ENCODE assay signal across 10 mouse cellular contexts in genomic region chr1:57213428-57213874, GRCm38 (mm10).
A peak's percentile ranks its signal among the peaks of the same experiment; 100 is the strongest.
DNase-seq lines count a peak whose midpoint lies in the region; ATAC-seq and TF ChIP-seq lines count a peak whose summit lies in the region.
"Had no signal": no experiment of that assay in that cellular context is flagged by ENCODE, and none has a peak within 500 bp of the region (broad histone marks: within the 10 kb centered on the region; RNA-seq: fewer than 3 reads in every experiment).

No protein-coding gene starts in this region.

- no peak for TF ChIP-seq CTCF in lung, embryonic 14.5 days (IDR thresholded peaks at IDR 0.05; ENCODE audit: low read depth)
- TF ChIP-seq CTCF in forebrain, postnatal 0 days (IDR thresholded peaks at IDR 0.05; ENCODE audit: low read depth): no peak
- TF ChIP-seq CTCF in midbrain, postnatal 0 days (IDR thresholded peaks at IDR 0.05): no peak

- peak overlapping the region; percentile 46 for H3K4me2 ChIP-seq in lung, embryonic 14.5 days
- H3K4me2 ChIP-seq in forebrain, postnatal 0 days (ENCODE audit: low read depth): peak overlapping the region; percentile 48
- peak overlapping the region; percentile 39 for H3K4me2 ChIP-seq in midbrain, postnatal 0 days (ENCODE audit: low read depth, low read length, poor library complexity, severe bottlenecking)

- H3K9me3 ChIP-seq in heart, embryonic 10.5 days: no peaks in the 10 kb centered on the region
- H3K9me3 ChIP-seq in lung, embryonic 14.5 days (ENCODE audit: low read depth, low read length): no peaks in the 10 kb centered on the region
- H3K9me3 ChIP-seq in forebrain, postnatal 0 days (ENCODE audit: low read length): no peaks in the 10 kb centered on the region
- H3K9me3 ChIP-seq in midbrain, postnatal 0 days (ENCODE audit: low read length): no peaks in the 10 kb centered on the region

- ATAC-seq in lung, embryonic 14.5 days (ENCODE audit: insufficient read depth): peak; percentile 89
- peak; percentile 61 for ATAC-seq in forebrain, postnatal 0 days
- ATAC-seq in midbrain, postnatal 0 days (ENCODE audit: low FRiP score): peak; percentile 43; the same call in 1 of the 2 replicates

- H3K36me3 ChIP-seq in heart, embryonic 10.5 days: no peaks in the 10 kb centered on the region
- H3K36me3 ChIP-seq in lung, embryonic 14.5 days (ENCODE audit: insufficient read depth): no peaks in the 10 kb centered on the region
- H3K36me3 ChIP-seq in forebrain, postnatal 0 days (ENCODE audit: insufficient read depth): no peaks in the 10 kb centered on the region
- no peaks in the 10 kb centered on the region for H3K36me3 ChIP-seq in midbrain, postnatal 0 days (ENCODE audit: insufficient read depth, low read length)

- DNase-seq in heart, embryonic 10.5 days (ENCODE audit: low spot score): peak; percentile 70
- DNase-seq in heart, adult 9 months (ENCODE audit: low spot score in 2 of 2): no peak
- peak; percentile 90 for DNase-seq in lung, embryonic 14.5 days
- no peak for DNase-seq in lung, postnatal 25 days (ENCODE audit: low spot score)
- DNase-seq in forebrain, postnatal 0 days: peak; percentile 71
- peak; percentile 47 for DNase-seq in midbrain, postnatal 0 days (ENCODE audit: low spot score)
- DNase-seq in frontal cortex, postnatal 10 days (ENCODE audit: low spot score in 2 of 2): no peak
- DNase-seq in ovary, adult 18-20 months (ENCODE audit: low spot score): no peak
- DNase-seq: lung, postnatal 14 days; thymus, postnatal 4 days had no signal

- no peak overlapping the region for H3K27ac ChIP-seq in heart, embryonic 10.5 days
- no peak overlapping the region; the same call in 1 of the 2 replicates for H3K27ac ChIP-seq in lung, embryonic 14.5 days (ENCODE audit: low read depth)
- peak overlapping the region; percentile 57 for H3K27ac ChIP-seq in forebrain, postnatal 0 days (ENCODE audit: low read depth, low read length)
- H3K27ac ChIP-seq in midbrain, postnatal 0 days (ENCODE audit: low read depth, low read length): no peak overlapping the region

- H3K9ac ChIP-seq in lung, embryonic 14.5 days: no peak overlapping the region
- H3K9ac ChIP-seq in forebrain, postnatal 0 days: peak overlapping the region; percentile 11; the same call in 1 of the 2 replicates
- 0 out of 2 replicates have a peak overlapping the region, but pooled peaks have one; percentile 20 for H3K9ac ChIP-seq in midbrain, postnatal 0 days (replicated peaks; ENCODE audit: low read length, poor library complexity, severe bottlenecking)

- H3K4me1 ChIP-seq in heart, embryonic 10.5 days: peaks cover 9% of the 10 kb centered on the region
- H3K4me1 ChIP-seq in lung, embryonic 14.5 days (ENCODE audit: insufficient read depth): peaks cover 4% of the 10 kb centered on the region; the same call in 1 of the 2 replicates
- H3K4me1 ChIP-seq in forebrain, postnatal 0 days (ENCODE audit: insufficient read depth): peaks cover 3% of the 10 kb centered on the region; the same call in 1 of the 2 replicates
- H3K4me1 ChIP-seq in midbrain, postnatal 0 days (ENCODE audit: insufficient read depth, low read length): 0 out of 2 replicates have a peak, but pooled peaks cover 2% of the 10 kb centered on the region

- WGBS in heart, embryonic 10.5 days: 48% methylated on average over 16 of the region's 16 CpGs
- 28% methylated on average over 16 of the region's 16 CpGs for WGBS in lung, embryonic 14.5 days
- WGBS in forebrain, postnatal 0 days: 12% methylated on average over 16 of the region's 16 CpGs
- WGBS in midbrain, postnatal 0 days: 36% methylated on average over 16 of the region's 16 CpGs

- H3K27me3 ChIP-seq in heart, embryonic 10.5 days (ENCODE audit: insufficient read depth, poor library complexity, severe bottlenecking): no peaks in the 10 kb centered on the region
- H3K27me3 ChIP-seq in lung, embryonic 14.5 days (ENCODE audit: insufficient read depth, low read length): no peaks in the 10 kb centered on the region
- no peaks in the 10 kb centered on the region for H3K27me3 ChIP-seq in forebrain, postnatal 0 days (ENCODE audit: insufficient read depth, low read length)
- H3K27me3 ChIP-seq in midbrain, postnatal 0 days (ENCODE audit: insufficient read depth, low read length): no peaks in the 10 kb centered on the region

- H3K4me3 ChIP-seq in heart, embryonic 10.5 days: no peak overlapping the region
- no peak overlapping the region for H3K4me3 ChIP-seq in lung, embryonic 14.5 days (ENCODE audit: low read depth, low read length)
- no peak overlapping the region for H3K4me3 ChIP-seq in forebrain, postnatal 0 days (ENCODE audit: low read depth, low read length)
- no peak overlapping the region for H3K4me3 ChIP-seq in midbrain, postnatal 0 days (ENCODE audit: low read depth, low read length)

Comparison
In these comparisons a context has a peak if more than half of its experiments do, and no peak if none do; other contexts are left out.
1. DNase-seq: peak in heart, embryonic 10.5 days (single experiment), lung, embryonic 14.5 days (single experiment), forebrain, postnatal 0 days (single experiment) and midbrain, postnatal 0 days (single experiment); none in heart, adult 9 months (0 of 2), lung, postnatal 25 days (single experiment), frontal cortex, postnatal 10 days (0 of 2) and ovary, adult 18-20 months (single experiment).
2. Peak in every context shown above with its lines, with median percentiles within 50 percentile points of each other: ATAC-seq and H3K4me2 ChIP-seq.